Mouse (Mus musculus): ENCODE data around the gene Mthfd1l.
A peak's percentile ranks its signal among the peaks of the same experiment; 100 is the strongest.

The Mthfd1l gene

GRCm38 (mm10) chr10:4084907-4085306, 112.0 kb downstream of the Mthfd1l start:
- no peak for DNase-seq

- no peak for DNase-seq
These were observed 112.6 kb downstream of the Mthfd1l start for GRCm38 (mm10) chr10:4085363-4086141.

GRCm38 (mm10) chr10:4087563-4087962, 114.6 kb downstream of the Mthfd1l start:
- no peak for DNase-seq

- peak; percentile 77 for DNase-seq
These were observed 116.0 kb downstream of the Mthfd1l start for GRCm38 (mm10) chr10:4088744-4089414.

- DNase-seq: no peak
These were observed 117.0 kb downstream of the Mthfd1l start for GRCm38 (mm10) chr10:4089885-4090284.

- DNase-seq: no peak
These were observed 120.1 kb downstream of the Mthfd1l start for GRCm38 (mm10) chr10:4092990-4093389.

GRCm38 (mm10) chr10:4094093-4094817, 121.3 kb downstream of the Mthfd1l start:
- no peak for DNase-seq

- DNase-seq: no peak
These were observed 123.2 kb downstream of the Mthfd1l start for GRCm38 (mm10) chr10:4096151-4096550.

GRCm38 (mm10) chr10:4100007-4100406, 127.1 kb downstream of the Mthfd1l start:
- no peak for DNase-seq

- DNase-seq: peak; percentile 50
These were observed 133.0 kb downstream of the Mthfd1l start for GRCm38 (mm10) chr10:4105676-4106528.

GRCm38 (mm10) chr10:4107661-4108338, 134.9 kb downstream of the Mthfd1l start:
- peak; percentile 80 for DNase-seq

- DNase-seq: no peak
These were observed 135.5 kb downstream of the Mthfd1l start for GRCm38 (mm10) chr10:4108462-4108861.

GRCm38 (mm10) chr10:4111095-4111794, 138.3 kb downstream of the Mthfd1l start:
- DNase-seq: peak; percentile 56

GRCm38 (mm10) chr10:4111795-4112139, 138.8 kb downstream of the Mthfd1l start:
- DNase-seq: peak; percentile 38

GRCm38 (mm10) chr10:4112611-4113327, 139.9 kb downstream of the Mthfd1l start:
- DNase-seq: no peak

GRCm38 (mm10) chr10:4113328-4113658, 140.4 kb downstream of the Mthfd1l start:
- DNase-seq: no peak

GRCm38 (mm10) chr10:4116653-4117052, 143.7 kb downstream of the Mthfd1l start:
- DNase-seq: no peak

GRCm38 (mm10) chr10:4117091-4117490, 144.2 kb downstream of the Mthfd1l start:
- DNase-seq: peak; percentile 61

GRCm38 (mm10) chr10:4119287-4119686, 146.4 kb downstream of the Mthfd1l start:
- DNase-seq: no peak

GRCm38 (mm10) chr10:4120708-4121107, 147.8 kb downstream of the Mthfd1l start:
- peak; percentile 79 for DNase-seq

- DNase-seq: no peak
These were observed 148.3 kb downstream of the Mthfd1l start for GRCm38 (mm10) chr10:4121197-4121596.
